Mouse (Mus musculus): Measurements from ENCODE around the gene Rxfp1. TPM values are rescaled to one million over a fixed set of nuclear protein-coding genes. Genes with fewer than 3 reads are reported as not detected.
A peak's percentile ranks its signal among the peaks of the same experiment; 100 is the strongest.

Gene Rxfp1
- 1.4 TPM in 2 replicates for polyA plus RNA-seq (2015; fragmentation: Nextera tagmentation; extraction: Ambion mirVana)

- Histone ChIP-seq H3K36me3 (no peaks in the 10 kb centered on the region), H3K9ac (no peak within 1 kb of the TSS), H3K4me1 (no peaks in the 10 kb centered on the region), H3K27ac (replicated peaks) (no peak within 1 kb of the TSS), H3K4me2 (replicated peaks) (no peak within 1 kb of the TSS), H3K27me3 (no peaks in the 10 kb centered on the region), H3K9me3 (replicated peaks) (no peaks in the 10 kb centered on the region), H3K4me3 (replicated peaks) (no peak within 1 kb of the TSS)
- 69% methylated on average over 4 of the region's 4 CpGs for WGBS
- no peak for ATAC-seq (ENCODE audit: insufficient number of reproducible peaks, low FRiP score, low TSS enrichment, low read depth)
Observed at GRCm38 (mm10) chr3:79737780-79738179, at the start of gene Rxfp1. Gene Rxfp1, minus strand, starts transcription at chr3:79737880.

GRCm38 (mm10) chr3:79784362-79784736 lies 46.7 kb upstream of the Rxfp1 start:
- Histone ChIP-seq H3K36me3 (no peaks in the 10 kb centered on the region), H3K4me3 (replicated peaks) (no peak overlapping the region), H3K27me3 (no peaks in the 10 kb centered on the region), H3K4me2 (replicated peaks) (peak overlapping the region; percentile 34), H3K27ac (replicated peaks) (no peak overlapping the region), H3K9me3 (replicated peaks) (no peaks in the 10 kb centered on the region), H3K9ac (no peak overlapping the region), H3K4me1 (no peaks in the 10 kb centered on the region)
- 15% methylated on average over 11 of the region's 11 CpGs for WGBS
- ATAC-seq (ENCODE audit: insufficient number of reproducible peaks, low FRiP score, low TSS enrichment, low read depth), result no peak

- ATAC-seq (ENCODE audit: insufficient number of reproducible peaks, low FRiP score, low TSS enrichment, low read depth), result no peak
- Histone ChIP-seq H3K4me3 (replicated peaks) (no peak overlapping the region), H3K4me1 (no peaks in the 10 kb centered on the region), H3K36me3 (no peaks in the 10 kb centered on the region), H3K4me2 (replicated peaks) (peak overlapping the region; percentile 34), H3K27me3 (no peaks in the 10 kb centered on the region), H3K9ac (no peak overlapping the region), H3K9me3 (replicated peaks) (no peaks in the 10 kb centered on the region), H3K27ac (replicated peaks) (no peak overlapping the region)
- 46% methylated on average over 10 of the region's 10 CpGs for WGBS
Observed at GRCm38 (mm10) chr3:79783630-79784361, 46.1 kb upstream of the Rxfp1 start.

- H3K27me3 ChIP-seq, result no peaks in the 10 kb centered on the region
- 58% methylated on average over 2 of the region's 2 CpGs for whole genome bisulfite sequencing
Observed at GRCm38 (mm10) chr3:79772701-79773100, 35.0 kb upstream of the Rxfp1 start.

GRCm38 (mm10) chr3:79753736-79754135 lies 16.1 kb upstream of the Rxfp1 start:
- no peak overlapping the region for H3K27ac ChIP-seq (replicated peaks)
- 62% methylated on average over 1 of the region's 1 CpGs for WGBS
- H3K36me3 ChIP-seq, result no peaks in the 10 kb centered on the region

More at GRCm38 (mm10) chr3:79772701-79773100, 35.0 kb upstream of the Rxfp1 start:
- Histone ChIP-seq H3K27ac (replicated peaks) (no peak overlapping the region), H3K36me3 (no peaks in the 10 kb centered on the region), H3K4me2 (replicated peaks) (no peak overlapping the region), H3K4me3 (replicated peaks) (no peak overlapping the region), H3K9me3 (replicated peaks) (no peaks in the 10 kb centered on the region), H3K4me1 (no peaks in the 10 kb centered on the region), H3K9ac (no peak overlapping the region)
- ATAC-seq (ENCODE audit: insufficient number of reproducible peaks, low FRiP score, low TSS enrichment, low read depth), result no peak

GRCm38 (mm10) chr3:79746585-79746984 lies 8.9 kb upstream of the Rxfp1 start:
- Histone ChIP-seq H3K9ac (no peak overlapping the region), H3K36me3 (no peaks in the 10 kb centered on the region), H3K4me2 (replicated peaks) (no peak overlapping the region), H3K9me3 (replicated peaks) (no peaks in the 10 kb centered on the region), H3K27me3 (no peaks in the 10 kb centered on the region), H3K27ac (replicated peaks) (no peak overlapping the region), H3K4me1 (no peaks in the 10 kb centered on the region), H3K4me3 (replicated peaks) (no peak overlapping the region)
- ATAC-seq (ENCODE audit: insufficient number of reproducible peaks, low FRiP score, low TSS enrichment, low read depth), result no peak
- WGBS, result 91% methylated on average over 6 of the region's 6 CpGs

More at GRCm38 (mm10) chr3:79753736-79754135, 16.1 kb upstream of the Rxfp1 start:
- no peak for ATAC-seq (ENCODE audit: insufficient number of reproducible peaks, low FRiP score, low TSS enrichment, low read depth)
- Histone ChIP-seq H3K4me3 (replicated peaks) (no peak overlapping the region), H3K27me3 (no peaks in the 10 kb centered on the region), H3K9me3 (replicated peaks) (no peaks in the 10 kb centered on the region), H3K4me2 (replicated peaks) (no peak overlapping the region), H3K4me1 (no peaks in the 10 kb centered on the region), H3K9ac (no peak overlapping the region)

- H3K4me3 ChIP-seq (replicated peaks), result no peak overlapping the region
- H3K27me3 ChIP-seq, result no peaks in the 10 kb centered on the region
- no peaks in the 10 kb centered on the region for H3K9me3 ChIP-seq (replicated peaks)
- no peak overlapping the region for H3K4me2 ChIP-seq (replicated peaks)
- WGBS, result 63% methylated on average over 6 of the region's 6 CpGs
- H3K27ac ChIP-seq (replicated peaks), result no peak overlapping the region
- no peak for ATAC-seq (ENCODE audit: insufficient number of reproducible peaks, low FRiP score, low TSS enrichment, low read depth)
- no peak overlapping the region for H3K9ac ChIP-seq
- H3K36me3 ChIP-seq, result no peaks in the 10 kb centered on the region
- no peaks in the 10 kb centered on the region for H3K4me1 ChIP-seq
Observed at GRCm38 (mm10) chr3:79745101-79745500, 7.4 kb upstream of the Rxfp1 start.

GRCm38 (mm10) chr3:79744415-79744814 lies 6.7 kb upstream of the Rxfp1 start:
- Histone ChIP-seq H3K27ac (replicated peaks) (no peak overlapping the region), H3K4me3 (replicated peaks) (no peak overlapping the region), H3K4me1 (no peaks in the 10 kb centered on the region), H3K4me2 (replicated peaks) (no peak overlapping the region), H3K27me3 (no peaks in the 10 kb centered on the region), H3K9me3 (replicated peaks) (no peaks in the 10 kb centered on the region), H3K36me3 (no peaks in the 10 kb centered on the region), H3K9ac (no peak overlapping the region)
- WGBS, result 88% methylated on average over 2 of the region's 2 CpGs
- no peak for ATAC-seq (ENCODE audit: insufficient number of reproducible peaks, low FRiP score, low TSS enrichment, low read depth)

GRCm38 (mm10) chr3:79740351-79740750 lies 2.7 kb upstream of the Rxfp1 start:
- ATAC-seq (ENCODE audit: insufficient number of reproducible peaks, low FRiP score, low TSS enrichment, low read depth), result no peak
- Histone ChIP-seq H3K9me3 (replicated peaks) (no peaks in the 10 kb centered on the region), H3K36me3 (no peaks in the 10 kb centered on the region), H3K4me1 (no peaks in the 10 kb centered on the region), H3K27ac (replicated peaks) (no peak overlapping the region), H3K27me3 (no peaks in the 10 kb centered on the region), H3K9ac (no peak overlapping the region), H3K4me3 (replicated peaks) (no peak overlapping the region), H3K4me2 (replicated peaks) (no peak overlapping the region)
- 76% methylated on average over 2 of the region's 2 CpGs for WGBS

GRCm38 (mm10) chr3:79738451-79738850 lies 771 bp upstream of the Rxfp1 start:
- Histone ChIP-seq H3K27me3 (no peaks in the 10 kb centered on the region), H3K9me3 (replicated peaks) (no peaks in the 10 kb centered on the region), H3K36me3 (no peaks in the 10 kb centered on the region), H3K9ac (no peak overlapping the region), H3K27ac (replicated peaks) (no peak overlapping the region), H3K4me2 (replicated peaks) (no peak overlapping the region), H3K4me1 (no peaks in the 10 kb centered on the region), H3K4me3 (replicated peaks) (no peak overlapping the region)
- ATAC-seq (ENCODE audit: insufficient number of reproducible peaks, low FRiP score, low TSS enrichment, low read depth), result no peak
- WGBS, result 68% methylated on average over 1 of the region's 1 CpGs

- no peak for ATAC-seq (ENCODE audit: insufficient number of reproducible peaks, low FRiP score, low TSS enrichment, low read depth)
- H3K27me3 ChIP-seq, result no peaks in the 10 kb centered on the region
- 67% methylated on average over 14 of the region's 14 CpGs for WGBS
- no peak overlapping the region for H3K4me3 ChIP-seq (replicated peaks)
- no peak overlapping the region for H3K4me2 ChIP-seq (replicated peaks)
- H3K4me1 ChIP-seq, result no peaks in the 10 kb centered on the region
- no peak overlapping the region for H3K9ac ChIP-seq
- no peaks in the 10 kb centered on the region for H3K36me3 ChIP-seq
- H3K27ac ChIP-seq (replicated peaks), result no peak overlapping the region
- H3K9me3 ChIP-seq (replicated peaks), result no peaks in the 10 kb centered on the region
Observed at GRCm38 (mm10) chr3:79726506-79727075, 11.1 kb downstream of the Rxfp1 start.
